In genomic region chr3:85588701-85589100, GRCm38 (mm10) we compare ENCODE assay signal across 15 mouse cellular contexts. TPM values are rescaled to one million over a fixed set of nuclear protein-coding genes. Genes with fewer than 3 reads are reported as not detected.
DNase-seq lines count a peak whose midpoint lies in the region; ATAC-seq lines count a peak whose summit lies in the region.
"Had no signal": no experiment of that assay in that cellular context is flagged by ENCODE, and none has a peak within 500 bp of the region (broad histone marks: within the 10 kb centered on the region; RNA-seq: fewer than 3 reads in every experiment).

No protein-coding gene starts in this region.

- peaks cover 5% of the 10 kb centered on the region; the same call in 1 of the 2 replicates for H3K36me3 ChIP-seq in heart, embryonic 13.5 days
- H3K36me3 ChIP-seq in neural tube, embryonic 13.5 days = no peaks in the 10 kb centered on the region
- no peaks in the 10 kb centered on the region for H3K36me3 ChIP-seq in liver, embryonic 13.5 days
- no peaks in the 10 kb centered on the region for H3K36me3 ChIP-seq in kidney, embryonic 16.5 days (ENCODE audit: insufficient read depth, low read length)
- no peaks in the 10 kb centered on the region for H3K36me3 ChIP-seq in midbrain, embryonic 10.5 days
- H3K36me3 ChIP-seq: hindbrain, embryonic 12.5 days had no signal

- H3K9me3 ChIP-seq in heart, embryonic 13.5 days = no peaks in the 10 kb centered on the region
- no peaks in the 10 kb centered on the region for H3K9me3 ChIP-seq in neural tube, embryonic 13.5 days
- no peaks in the 10 kb centered on the region for H3K9me3 ChIP-seq in liver, embryonic 13.5 days (replicated peaks)
- no peaks in the 10 kb centered on the region for H3K9me3 ChIP-seq in kidney, embryonic 16.5 days (ENCODE audit: low read length)
- no peaks in the 10 kb centered on the region for H3K9me3 ChIP-seq in midbrain, embryonic 10.5 days (replicated peaks)
- H3K9me3 ChIP-seq: hindbrain, embryonic 12.5 days; kidney, embryonic 15.5 days had no signal

- no peak overlapping the region for H3K4me2 ChIP-seq in heart, embryonic 13.5 days
- H3K4me2 ChIP-seq in neural tube, embryonic 13.5 days = no peak overlapping the region
- H3K4me2 ChIP-seq in liver, embryonic 13.5 days = peak overlapping the region; percentile 21; the same call in 1 of the 2 replicates
- no peak overlapping the region for H3K4me2 ChIP-seq in kidney, embryonic 16.5 days (replicated peaks; ENCODE audit: low read depth, low read length)
- H3K4me2 ChIP-seq: hindbrain, embryonic 12.5 days; kidney, embryonic 15.5 days had no signal

- ATAC-seq in heart, embryonic 13.5 days (ENCODE audit: extremely low read depth, insufficient number of reproducible peaks, low FRiP score, low TSS enrichment) = no peak
- ATAC-seq in neural tube, embryonic 13.5 days (ENCODE audit: low read depth) = no peak
- peak; percentile 78 for ATAC-seq in liver, embryonic 13.5 days (ENCODE audit: low read depth)
- no peak for ATAC-seq in kidney, embryonic 16.5 days (ENCODE audit: low FRiP score, low TSS enrichment)
- ATAC-seq: forebrain, embryonic 14.5 days had no signal

- H3K27me3 ChIP-seq in heart, embryonic 13.5 days (replicated peaks) = no peaks in the 10 kb centered on the region
- H3K27me3 ChIP-seq in neural tube, embryonic 13.5 days = no peaks in the 10 kb centered on the region
- H3K27me3 ChIP-seq in liver, embryonic 13.5 days = no peaks in the 10 kb centered on the region
- no peaks in the 10 kb centered on the region for H3K27me3 ChIP-seq in kidney, embryonic 16.5 days (ENCODE audit: insufficient read depth, low read length)
- no peaks in the 10 kb centered on the region for H3K27me3 ChIP-seq in midbrain, embryonic 10.5 days (ENCODE audit: low read depth, poor library complexity, severe bottlenecking)
- H3K27me3 ChIP-seq: hindbrain, embryonic 12.5 days; kidney, embryonic 15.5 days had no signal

- H3K4me1 ChIP-seq in heart, embryonic 13.5 days = peaks cover 41% of the 10 kb centered on the region
- no peaks in the 10 kb centered on the region; the same call in 1 of the 2 replicates for H3K4me1 ChIP-seq in neural tube, embryonic 13.5 days (replicated peaks)
- H3K4me1 ChIP-seq in liver, embryonic 13.5 days (replicated peaks) = peaks cover 74% of the 10 kb centered on the region
- no peaks in the 10 kb centered on the region for H3K4me1 ChIP-seq in kidney, embryonic 16.5 days (ENCODE audit: insufficient read depth, low read length)
- no peaks in the 10 kb centered on the region for H3K4me1 ChIP-seq in midbrain, embryonic 10.5 days
- H3K4me1 ChIP-seq: hindbrain, embryonic 12.5 days; kidney, embryonic 15.5 days had no signal

- no peak overlapping the region for H3K4me3 ChIP-seq in heart, embryonic 13.5 days
- no peak overlapping the region for H3K4me3 ChIP-seq in neural tube, embryonic 13.5 days
- H3K4me3 ChIP-seq in liver, embryonic 13.5 days (replicated peaks) = no peak overlapping the region
- H3K4me3 ChIP-seq in kidney, embryonic 16.5 days (ENCODE audit: low read length) = no peak overlapping the region
- no peak overlapping the region for H3K4me3 ChIP-seq in midbrain, embryonic 10.5 days
- H3K4me3 ChIP-seq: hindbrain, embryonic 12.5 days; kidney, embryonic 15.5 days had no signal

- no peak for DNase-seq in heart, adult 8-10 months (ENCODE audit: low spot score)
- DNase-seq in neural tube, embryonic 10.5 days (ENCODE audit: extremely low spot score, low spot score) = no peak
- DNase-seq in liver, embryonic 13.5 days = peak; percentile 28
- DNase-seq in adrenal gland, adult 2 months = no peak
- no peak for DNase-seq in midbrain, embryonic 10.5 days (ENCODE audit: low spot score)
- DNase-seq: gastrocnemius, postnatal 10 days; left cerebral cortex, postnatal 4 days; thymus, postnatal 4 days had no signal

- peak overlapping the region; percentile 84 for H3K27ac ChIP-seq in heart, embryonic 13.5 days (replicated peaks)
- H3K27ac ChIP-seq in neural tube, embryonic 13.5 days (replicated peaks) = peak overlapping the region; percentile 38; the same call in 1 of the 2 replicates
- H3K27ac ChIP-seq in liver, embryonic 13.5 days = peak overlapping the region; percentile 63
- H3K27ac ChIP-seq in kidney, embryonic 16.5 days (ENCODE audit: low read length) = no peak overlapping the region
- no peak overlapping the region for H3K27ac ChIP-seq in midbrain, embryonic 10.5 days (replicated peaks)
- H3K27ac ChIP-seq: hindbrain, embryonic 12.5 days; kidney, embryonic 15.5 days; macrophage had no signal

- 9% methylated on average over 2 of the region's 2 CpGs for WGBS in heart, embryonic 13.5 days
- 72% methylated on average over 2 of the region's 2 CpGs for WGBS in neural tube, embryonic 13.5 days
- 16% methylated on average over 2 of the region's 2 CpGs for WGBS in liver, embryonic 13.5 days (ENCODE audit: insufficient replicate concordance)
- 60% methylated on average over 2 of the region's 2 CpGs for WGBS in kidney, embryonic 16.5 days
- 80% methylated on average over 2 of the region's 2 CpGs for WGBS in midbrain, embryonic 10.5 days

- H3K9ac ChIP-seq in heart, embryonic 13.5 days = peak overlapping the region; percentile 42; the same call in 1 of the 2 replicates
- no peak overlapping the region for H3K9ac ChIP-seq in neural tube, embryonic 13.5 days
- H3K9ac ChIP-seq in liver, embryonic 13.5 days = no peak overlapping the region
- H3K9ac ChIP-seq in kidney, embryonic 16.5 days (replicated peaks; ENCODE audit: low read length) = no peak overlapping the region
- H3K9ac ChIP-seq: hindbrain, embryonic 12.5 days; kidney, embryonic 15.5 days had no signal

RNA-seq across cellular contexts. Expression of gene Gatb, which starts 14.8 kb away (rescaled TPM):
- 35.0 and 35.1 TPM in 2 replicates for polyA plus RNA-seq in heart, embryonic 13.5 days (2015; fragmentation: Nextera tagmentation; extraction: Ambion mirVana)
- 10 to 100 TPM; 50.0 to 58.3 (median 53.4) TPM for total RNA-seq in heart, adult 8-10 months (2022)
- 18.4 and 19.9 TPM in 2 replicates for polyA plus RNA-seq in neural tube, embryonic 13.5 days (2015; fragmentation: Nextera tagmentation; extraction: Ambion mirVana)
- polyA plus RNA-seq in liver, embryonic 13.5 days (2015; fragmentation: Nextera tagmentation; extraction: Ambion mirVana) = 17.8 and 19.9 TPM in 2 replicates
- total RNA-seq in adrenal gland, adult 2 months (2021) = 10 to 100 TPM; 32.7 to 46.9 TPM
- 4.3 and 6.8 TPM in 2 replicates for polyA plus RNA-seq in adrenal gland, adult 2 months (2012; rRNA removed)
- polyA plus RNA-seq in kidney, embryonic 16.5 days (2015; fragmentation: Nextera tagmentation; extraction: Ambion mirVana) = 25.9 and 29.5 TPM in 2 replicates
- polyA plus RNA-seq in midbrain, embryonic 10.5 days (2016; fragmentation: Nextera tagmentation; extraction: Ambion mirVana) = 26.0 and 29.5 TPM in 2 replicates

Comparison
In these comparisons a context has a peak if more than half of its experiments do, and no peak if none do; other contexts are left out.
1. H3K27ac ChIP-seq: peak in heart, embryonic 13.5 days (single experiment), neural tube, embryonic 13.5 days (single experiment) and liver, embryonic 13.5 days (single experiment); none in kidney, embryonic 16.5 days (single experiment) and midbrain, embryonic 10.5 days (single experiment).